Mouse (Mus musculus): ENCODE data around the gene Schip1.

Gene Schip1

DNA sequence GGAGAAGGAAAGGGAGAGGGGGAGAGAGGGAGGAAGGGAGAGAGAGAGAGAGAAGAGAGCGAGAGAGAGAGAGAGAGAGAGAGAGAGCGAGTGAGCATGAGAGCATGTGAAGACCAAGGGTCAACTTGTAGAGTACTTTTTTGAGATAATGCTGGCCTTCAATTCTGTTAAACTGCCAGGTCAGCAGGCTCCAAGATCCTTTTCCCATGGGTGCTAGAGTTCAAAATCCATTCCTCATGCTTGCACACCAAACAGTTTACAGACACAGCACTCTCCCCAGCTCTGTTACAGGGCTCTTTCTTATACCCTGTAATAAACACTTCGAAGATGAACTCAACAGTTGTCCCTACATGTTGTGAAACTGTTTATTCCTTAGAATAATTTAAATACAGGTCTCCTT, 450.1 kb downstream of the Schip1 start:
- DNase-seq = no peak

DNA sequence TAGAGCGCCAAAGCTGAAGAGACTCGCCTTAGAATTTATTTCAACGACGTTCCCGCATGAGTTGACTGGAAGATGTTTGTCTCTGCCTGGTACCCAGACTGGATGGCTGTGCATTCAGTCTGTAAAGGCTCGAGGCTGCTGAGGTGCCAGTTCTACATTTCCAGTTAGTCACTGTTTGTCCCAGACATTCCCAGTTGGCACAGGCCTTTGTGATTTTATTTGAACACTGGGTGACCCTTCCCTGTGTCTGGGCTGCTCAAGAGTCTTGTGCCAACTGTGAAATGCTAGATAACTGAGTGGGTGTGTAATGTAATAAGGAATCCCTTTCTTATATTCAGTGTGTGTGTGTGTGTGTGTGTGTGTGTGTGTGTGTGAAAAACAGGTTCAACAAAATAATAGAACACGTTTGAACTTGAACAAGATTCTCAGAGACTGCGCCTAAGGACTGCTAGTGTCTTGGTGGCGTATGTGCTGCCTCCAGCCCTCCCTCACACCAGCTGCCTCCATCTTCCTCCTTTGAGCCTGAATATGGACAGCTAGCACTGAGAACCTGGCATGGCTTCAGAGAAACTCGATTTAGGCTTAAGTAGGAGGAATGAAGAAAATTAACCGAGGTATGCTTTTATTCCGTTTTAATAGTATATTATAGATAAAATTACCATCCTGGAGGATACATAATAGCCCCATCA, 451.9 kb downstream of the Schip1 start:
- no peak for DNase-seq

GRCm38 (mm10) chr3:68517236-68517635, 452.6 kb downstream of the Schip1 start:
- no peak for DNase-seq

DNA sequence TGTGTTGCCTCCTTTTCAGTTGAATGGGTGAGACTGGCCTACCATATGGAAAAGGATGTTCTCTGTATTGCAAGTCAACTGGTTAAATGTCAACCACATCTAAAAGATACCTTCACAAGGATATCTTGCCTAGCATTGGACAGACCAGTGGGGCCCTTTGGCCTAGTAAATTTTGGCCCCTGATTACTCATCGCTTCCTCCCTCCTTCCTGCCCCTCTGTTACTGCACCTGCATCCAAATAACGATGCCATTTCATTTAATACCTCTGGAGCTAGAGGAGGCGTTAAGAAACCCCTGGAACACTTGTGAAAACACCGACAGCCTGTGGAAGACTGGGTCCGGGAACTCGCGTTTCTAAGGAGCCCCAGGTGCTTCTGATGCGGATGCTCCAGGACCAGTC, 453.4 kb downstream of the Schip1 start:
- DNase-seq = no peak

- DNase-seq = no peak
These were observed 454.0 kb downstream of the Schip1 start for GRCm38 (mm10) chr3:68518586-68518985.

- DNase-seq = no peak
These were observed 460.8 kb downstream of the Schip1 start for GRCm38 (mm10) chr3:68525361-68525878.

GRCm38 (mm10) chr3:68526416-68526815, 461.8 kb downstream of the Schip1 start:
- no peak for DNase-seq

- no peak for DNase-seq
These were observed 462.6 kb downstream of the Schip1 start for GRCm38 (mm10) chr3:68527182-68527581.

GRCm38 (mm10) chr3:68531908-68532307, 467.3 kb downstream of the Schip1 start:
- DNase-seq = no peak

DNA sequence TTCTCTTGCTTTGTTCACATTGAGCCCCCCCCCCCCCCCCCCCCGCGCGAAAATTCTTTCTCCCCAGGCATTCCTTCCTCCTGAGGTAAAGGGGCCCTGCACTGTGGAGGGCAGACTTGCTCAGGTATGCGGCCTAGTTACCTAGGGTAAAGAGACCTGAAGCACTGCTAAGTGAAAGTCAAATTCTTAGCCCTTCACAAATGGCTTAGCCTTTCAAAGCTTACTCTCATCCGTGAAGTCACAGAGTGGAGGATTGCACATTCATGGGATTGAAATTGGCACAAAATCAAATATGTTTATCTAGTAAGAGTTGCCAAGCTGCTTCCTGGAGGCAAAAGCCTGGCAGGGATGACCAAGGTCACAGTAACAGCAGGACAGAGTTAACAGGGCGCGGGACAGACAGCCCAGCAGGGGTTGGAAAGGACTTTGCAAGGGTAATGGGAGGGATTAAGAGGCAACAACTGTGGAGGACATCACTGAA, 470.0 kb downstream of the Schip1 start:
- DNase-seq = no peak

GRCm38 (mm10) chr3:68535160-68535728, 470.6 kb downstream of the Schip1 start:
- DNase-seq = no peak

- no peak for DNase-seq
These were observed 471.5 kb downstream of the Schip1 start for GRCm38 (mm10) chr3:68536071-68536470.

DNA sequence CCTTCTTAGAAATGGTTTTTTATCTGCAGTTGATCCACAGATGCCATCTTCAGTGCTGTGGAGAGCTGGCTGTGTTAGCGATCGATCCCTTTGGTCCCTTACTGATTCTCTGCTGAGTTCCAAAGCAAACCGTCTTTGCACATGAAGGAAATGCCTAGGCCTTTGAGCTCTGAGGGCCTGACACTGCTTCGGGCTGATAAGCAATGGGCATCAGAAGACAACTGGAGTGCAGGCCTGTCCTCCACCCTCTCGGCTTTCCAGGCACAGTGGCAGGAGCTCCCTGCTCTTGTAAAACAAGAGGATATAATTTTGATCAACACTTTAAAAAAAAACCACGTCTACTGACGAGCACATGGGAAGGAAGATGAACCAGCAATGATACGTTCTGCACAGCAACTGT, 477.1 kb downstream of the Schip1 start:
- DNase-seq = no peak

DNA sequence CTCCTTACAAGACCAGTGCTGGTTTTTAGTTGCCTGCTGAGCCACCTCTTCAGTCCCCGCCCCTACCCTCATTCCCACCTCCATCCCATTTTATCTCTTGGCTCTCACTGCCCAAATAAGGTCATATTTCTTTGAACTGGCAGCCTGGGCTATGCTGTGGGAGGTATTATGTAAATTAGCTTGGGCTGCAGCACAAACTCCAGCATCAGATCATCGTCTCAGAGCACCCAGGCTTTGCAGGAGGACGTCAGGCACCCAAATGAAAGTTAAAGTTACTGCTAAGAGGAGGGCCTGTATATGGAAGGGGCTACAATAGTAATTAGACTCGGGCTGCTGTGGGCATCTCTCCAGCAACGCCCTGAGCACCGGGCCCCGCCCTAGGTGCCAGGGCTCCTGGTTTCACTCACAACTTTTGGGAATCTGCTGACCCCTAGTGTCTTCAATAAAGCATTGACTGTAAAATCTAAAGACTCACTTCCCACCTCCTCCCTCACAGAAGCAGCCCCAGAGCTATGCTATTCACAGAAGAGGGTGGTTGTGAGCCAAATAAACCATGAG, 478.4 kb downstream of the Schip1 start:
- peak in 1 of 2 experiments; percentile 8 for DNase-seq

DNA sequence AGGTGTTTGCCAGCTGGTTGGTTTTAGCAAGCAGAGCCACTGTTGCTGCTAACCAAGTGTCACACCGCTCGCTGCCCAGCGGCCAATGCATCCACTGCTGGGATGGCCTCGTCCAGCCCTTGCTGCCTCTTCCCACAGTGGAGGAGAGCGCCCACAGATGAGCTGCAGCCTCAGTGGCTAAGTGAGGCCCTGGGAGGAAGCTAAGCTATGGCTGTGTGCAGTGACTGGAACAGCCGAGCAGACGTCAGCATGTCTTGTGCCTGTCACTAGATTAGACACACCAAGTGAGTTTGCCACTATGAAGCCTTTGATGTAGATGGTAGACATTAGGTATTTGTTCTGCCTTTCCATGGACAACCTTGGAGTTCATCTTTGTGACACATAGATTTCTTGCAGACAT, 480.2 kb downstream of the Schip1 start:
- no peak for DNase-seq

- DNase-seq = no peak
These were observed 481.3 kb downstream of the Schip1 start for GRCm38 (mm10) chr3:68545898-68546297.

DNA sequence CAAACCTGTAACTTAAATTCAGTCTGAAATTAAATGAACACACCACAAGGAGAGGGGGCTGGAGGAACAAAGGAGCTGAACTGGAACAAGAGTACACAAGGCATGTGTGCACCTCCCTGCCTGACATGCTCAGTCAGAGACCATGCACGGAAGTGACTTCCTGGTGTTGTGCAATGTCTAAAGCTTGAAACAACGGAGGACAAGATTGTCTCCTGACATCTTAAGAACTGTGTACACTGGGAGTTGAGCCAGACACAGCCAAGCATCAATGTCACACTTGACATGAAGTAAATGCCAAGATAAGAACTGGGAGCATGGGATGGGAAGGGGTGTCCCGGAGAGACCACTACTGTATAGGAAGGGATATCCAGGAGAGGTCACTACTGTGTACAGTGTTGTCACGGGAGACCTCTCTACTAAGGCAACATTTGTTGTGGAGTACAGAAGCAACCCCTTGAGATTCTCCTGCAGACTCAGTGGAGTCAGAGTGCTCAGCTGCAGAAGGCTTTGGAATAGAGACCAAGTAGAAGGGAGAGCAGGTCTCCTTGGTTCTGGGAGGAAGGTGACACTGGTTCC, 490.6 kb downstream of the Schip1 start:
- no peak for DNase-seq

- no peak for DNase-seq
These were observed 492.3 kb downstream of the Schip1 start for GRCm38 (mm10) chr3:68556891-68557290.

DNA sequence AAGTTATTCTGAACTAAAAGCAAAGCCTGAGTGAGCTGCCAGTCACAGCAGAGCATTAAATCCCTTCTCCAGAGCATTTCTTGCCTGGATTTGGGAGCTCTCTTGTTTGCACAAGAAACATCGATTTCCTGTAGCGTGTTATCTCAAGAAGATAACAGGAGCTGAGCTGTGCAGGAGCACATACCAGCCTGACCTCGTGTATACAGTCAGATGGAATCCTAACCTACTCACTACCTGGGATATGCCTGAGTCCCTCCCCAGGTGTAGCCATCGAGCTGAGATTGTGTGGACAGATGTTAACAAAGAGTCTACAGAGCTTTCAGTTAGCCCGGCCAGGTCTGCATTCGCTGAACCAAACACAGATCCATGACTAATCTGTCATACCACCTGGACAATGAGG, 494.1 kb downstream of the Schip1 start:
- DNase-seq = no peak

- no peak for DNase-seq
These were observed 495.5 kb downstream of the Schip1 start for GRCm38 (mm10) chr3:68560057-68560456.

- no peak for DNase-seq
These were observed 498.2 kb downstream of the Schip1 start for GRCm38 (mm10) chr3:68562838-68563237.

DNA sequence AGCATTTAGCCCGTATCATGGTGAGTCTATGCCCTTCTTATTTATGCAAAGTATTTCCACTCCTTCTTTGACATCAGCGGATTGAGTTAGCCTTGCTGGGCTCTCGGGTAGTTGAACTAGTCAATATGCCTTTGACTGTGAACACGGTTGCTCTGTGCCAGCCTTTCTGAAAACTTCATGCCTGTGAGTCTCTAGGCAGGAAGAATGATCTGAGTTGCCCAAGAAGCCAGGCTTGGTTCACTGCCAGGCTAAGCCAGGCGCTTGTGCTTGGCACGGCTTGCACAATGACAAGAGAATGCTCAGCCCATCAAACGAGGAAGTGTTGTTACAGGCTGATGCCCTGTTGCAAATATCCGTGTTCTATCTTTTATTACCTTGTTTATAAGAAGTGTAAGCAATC, 499.3 kb downstream of the Schip1 start:
- no peak for DNase-seq

DNA sequence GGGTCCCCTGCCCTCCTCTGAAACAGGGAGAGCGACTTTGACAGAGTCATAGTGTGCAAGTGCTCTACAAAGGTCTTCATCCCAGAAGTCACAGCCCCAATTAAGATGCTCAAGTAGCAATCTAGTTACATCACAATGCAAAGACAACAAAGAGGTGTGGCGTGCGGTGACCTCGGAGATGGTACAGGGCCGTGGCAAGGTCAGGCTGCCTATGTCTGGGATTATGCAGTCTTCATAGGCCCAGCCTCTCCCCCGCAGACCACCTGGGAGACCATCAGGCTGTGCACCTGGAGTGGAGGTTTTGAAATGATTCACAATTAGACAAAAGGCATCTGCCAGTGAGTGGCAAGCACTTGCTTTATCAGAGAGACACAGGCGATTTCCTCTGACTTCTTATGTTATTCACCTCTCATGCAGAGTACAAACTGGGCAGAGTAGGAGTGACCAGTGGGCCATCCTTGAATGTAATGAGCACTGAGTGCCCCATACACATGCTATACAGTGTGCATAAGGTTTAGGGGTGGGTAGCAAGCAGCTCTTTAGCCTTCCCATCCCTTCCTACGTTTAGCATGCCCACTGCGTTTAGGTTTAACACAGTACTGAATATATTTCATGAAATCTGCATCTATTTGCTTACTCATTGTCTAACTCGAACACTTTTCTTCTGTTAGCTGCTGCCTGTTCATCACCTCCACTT, 500.5 kb downstream of the Schip1 start:
- DNase-seq = no peak
